Mouse (Mus musculus): ENCODE measurements around the gene Tmem14c. TPM values are rescaled to one million over a fixed set of nuclear protein-coding genes. Genes with fewer than 3 reads are reported as not detected.

The Tmem14c gene
- polyA plus RNA-seq, 1 experiment from 2014 or later = 322 TPM

DNA sequence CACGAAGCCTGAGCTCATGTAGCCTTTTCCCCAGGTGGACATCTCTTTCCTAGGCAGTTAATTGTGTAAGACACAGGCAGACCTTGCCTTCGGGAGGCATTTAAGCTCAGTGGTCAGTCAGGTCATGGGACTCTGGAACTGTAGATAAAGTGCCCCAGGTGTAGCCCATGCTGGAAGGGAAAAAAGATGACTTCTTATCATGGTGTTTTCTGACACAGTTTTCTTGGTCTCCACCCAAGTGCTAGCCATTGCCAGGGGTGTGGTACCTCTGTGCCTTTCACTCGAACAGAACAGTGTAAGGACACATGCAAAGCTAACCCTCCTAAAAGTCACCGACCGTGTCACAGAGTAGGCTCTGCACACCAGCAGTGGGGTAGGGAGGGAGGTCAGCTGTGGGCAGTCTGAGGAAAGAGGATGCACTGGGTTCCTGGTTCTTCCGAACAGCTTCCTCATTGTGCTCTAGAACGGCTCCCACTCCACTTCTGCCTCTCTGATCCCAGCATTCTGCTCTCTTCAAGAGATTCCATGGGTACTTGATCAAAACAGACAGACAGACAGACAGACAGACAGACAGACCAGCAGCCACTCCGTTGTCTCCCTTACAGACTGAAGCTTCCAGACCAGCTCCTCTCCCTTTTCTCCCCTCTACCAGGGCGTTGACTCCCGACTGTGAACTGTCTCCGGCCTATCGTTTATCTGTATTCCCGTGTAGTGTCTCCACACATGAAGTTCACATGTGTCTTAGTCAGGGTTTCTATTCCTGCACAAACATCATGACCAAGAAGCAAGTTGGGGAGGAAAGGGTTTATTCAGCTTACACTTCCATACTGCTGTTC is 2.9 kb downstream of the Tmem14c start:
- no peaks in the 10 kb centered on the region for H3K27me3 ChIP-seq (ENCODE audit: insufficient read depth, poor library complexity, severe bottlenecking)
- WGBS = 91% methylated on average over 13 of the region's 13 CpGs
- H3K27ac ChIP-seq = peak overlapping the region; percentile 73
- H3K4me3 ChIP-seq = no peak overlapping the region; the same call in 1 of the 2 replicates
- H3K9me3 ChIP-seq = no peaks in the 10 kb centered on the region
- peaks cover 36% of the 10 kb centered on the region for H3K4me1 ChIP-seq
- peaks cover 65% of the 10 kb centered on the region for H3K36me3 ChIP-seq
- DNase-seq (ENCODE audit: low spot score) = peak; percentile 89

DNA sequence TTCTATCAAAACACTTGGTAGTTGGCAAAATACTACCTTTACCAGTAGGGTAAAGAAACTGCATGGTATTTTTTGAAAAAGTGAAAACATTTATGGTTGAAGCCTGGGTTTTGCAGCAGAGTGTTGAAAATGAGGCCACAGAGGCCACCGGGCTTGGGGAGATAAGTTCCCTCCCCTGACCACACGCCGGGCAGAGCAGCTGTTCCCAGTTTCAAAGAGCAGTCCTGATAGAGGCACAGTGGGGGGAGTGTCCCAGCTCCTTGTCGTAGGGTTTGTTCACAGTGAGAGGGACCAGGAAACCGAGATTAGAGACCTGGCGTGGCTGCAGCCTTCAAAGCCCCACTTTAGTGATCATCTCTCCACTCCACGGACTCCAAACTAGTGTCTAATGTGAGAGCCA is 4.4 kb downstream of the Tmem14c start:
- H3K4me3 ChIP-seq = 0 out of 2 replicates have a peak overlapping the region, but pooled peaks have one; percentile 0

DNA sequence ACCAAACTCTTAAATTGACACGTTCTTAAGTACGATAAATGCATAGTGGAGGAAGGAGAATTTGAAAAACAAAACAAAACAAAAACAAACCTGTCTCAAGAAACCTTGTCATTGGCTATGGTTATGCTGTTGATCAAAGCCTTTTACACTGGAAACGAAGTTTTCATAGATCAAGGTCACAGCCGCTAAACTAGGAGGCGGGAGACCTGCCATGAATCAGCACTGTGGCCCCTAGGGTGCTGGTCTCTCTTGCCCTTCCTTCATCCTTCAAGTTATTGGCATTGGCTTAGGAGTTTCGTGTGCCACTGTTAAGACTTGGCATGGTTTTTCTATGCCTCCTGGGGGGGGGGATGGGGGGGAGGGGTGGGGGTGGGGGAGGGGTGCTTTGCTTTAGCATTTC is 5.5 kb downstream of the Tmem14c start:
- Histone ChIP-seq H3K9me3 (no peaks in the 10 kb centered on the region), H3K4me3 (no peak overlapping the region), H3K27ac (no peak overlapping the region), H3K27me3 (ENCODE audit: insufficient read depth, poor library complexity, severe bottlenecking) (no peaks in the 10 kb centered on the region), H3K36me3 (peaks cover 55% of the 10 kb centered on the region), H3K4me1 (peaks cover 30% of the 10 kb centered on the region)
- no peak for DNase-seq (ENCODE audit: low spot score)
- 84% methylated on average over 6 of the region's 6 CpGs for WGBS

More for the DNA sequence above, 4.4 kb downstream of the Tmem14c start:
- Histone ChIP-seq H3K27me3 (ENCODE audit: insufficient read depth, poor library complexity, severe bottlenecking) (no peaks in the 10 kb centered on the region), H3K27ac (peak overlapping the region; percentile 54; the same call in 1 of the 2 replicates), H3K36me3 (peaks cover 55% of the 10 kb centered on the region), H3K9me3 (no peaks in the 10 kb centered on the region), H3K4me1 (peaks cover 32% of the 10 kb centered on the region)
- WGBS = 14% methylated on average over 7 of the region's 7 CpGs
- peak; percentile 91 for DNase-seq (ENCODE audit: low spot score)

DNA sequence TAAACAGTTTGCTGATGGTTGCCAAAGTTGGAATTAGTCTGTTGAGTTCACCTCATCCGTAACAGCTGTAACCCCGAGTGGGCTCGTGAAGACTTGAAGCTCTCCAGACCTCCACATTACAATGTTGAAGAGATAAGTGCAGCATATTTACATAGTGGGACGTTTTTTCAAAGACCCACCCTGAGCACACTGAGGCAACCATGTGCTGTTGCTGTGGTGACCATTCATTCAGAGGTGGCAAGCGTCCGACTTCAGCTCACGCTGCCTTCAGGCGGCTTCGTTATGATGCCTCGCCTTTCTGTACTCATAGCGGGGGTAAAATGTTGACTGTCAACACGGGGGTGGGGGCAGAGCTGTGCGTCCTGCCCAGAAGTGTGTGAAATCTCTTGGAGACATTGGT is 6.0 kb downstream of the Tmem14c start:
- peaks cover 55% of the 10 kb centered on the region for H3K36me3 ChIP-seq
- 70% methylated on average over 13 of the region's 13 CpGs for WGBS
- no peak overlapping the region for H3K27ac ChIP-seq
- H3K9me3 ChIP-seq = no peaks in the 10 kb centered on the region
- H3K27me3 ChIP-seq (ENCODE audit: insufficient read depth, poor library complexity, severe bottlenecking) = no peaks in the 10 kb centered on the region
- H3K4me3 ChIP-seq = no peak overlapping the region
- no peak for DNase-seq (ENCODE audit: low spot score)
- peaks cover 26% of the 10 kb centered on the region for H3K4me1 ChIP-seq

DNA sequence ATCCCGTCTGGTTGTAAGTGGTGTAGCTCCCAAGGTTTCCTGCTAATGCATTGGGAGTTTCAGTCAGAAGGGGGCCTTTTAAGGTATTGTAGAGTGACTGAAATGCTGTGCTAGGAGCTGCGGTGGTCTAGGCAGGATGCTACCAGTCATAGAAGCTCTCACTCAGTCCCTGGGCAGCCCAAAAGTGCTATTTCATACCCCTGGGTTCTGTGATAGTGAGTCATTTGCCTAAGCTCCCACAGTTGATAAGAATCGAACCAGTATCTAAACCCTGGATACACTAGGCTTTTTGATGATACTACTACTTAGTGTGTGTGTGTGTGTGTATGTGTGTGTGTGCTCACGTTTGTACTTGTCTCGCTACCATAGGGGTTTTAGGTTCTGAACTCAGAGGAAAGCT is 14.0 kb downstream of the Tmem14c start:
- Histone ChIP-seq H3K4me3 (no peak overlapping the region), H3K36me3 (no peaks in the 10 kb centered on the region)
- DNase-seq (ENCODE audit: low spot score) = no peak

DNA sequence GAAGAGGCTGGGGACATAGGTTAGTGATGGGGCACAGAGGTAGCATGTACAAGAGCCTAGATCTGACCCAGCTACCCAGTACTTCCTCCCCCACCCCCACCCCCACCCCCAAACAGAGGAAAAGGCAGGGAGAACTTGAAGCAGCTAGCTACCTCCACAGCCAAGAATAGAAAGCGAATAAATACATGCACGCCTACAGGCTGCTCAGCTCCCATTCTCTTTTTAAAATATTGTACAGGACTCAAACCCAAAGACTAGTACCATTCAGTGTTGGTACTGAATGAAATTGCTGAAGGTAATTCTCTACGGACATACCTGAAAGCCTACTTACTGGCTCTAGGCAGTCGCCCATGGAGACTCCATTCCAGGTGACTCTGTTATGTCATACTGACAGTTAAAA is 26.4 kb downstream of the Tmem14c start:
- H3K36me3 ChIP-seq = no peaks in the 10 kb centered on the region
- H3K9me3 ChIP-seq = no peaks in the 10 kb centered on the region
- 85% methylated on average over 4 of the region's 4 CpGs for WGBS
- H3K27ac ChIP-seq = no peak overlapping the region
- no peak overlapping the region for H3K4me3 ChIP-seq
- no peaks in the 10 kb centered on the region for H3K4me1 ChIP-seq
- DNase-seq (ENCODE audit: low spot score) = no peak
- no peaks in the 10 kb centered on the region for H3K27me3 ChIP-seq (ENCODE audit: insufficient read depth, poor library complexity, severe bottlenecking)

More for the DNA sequence above, 14.0 kb downstream of the Tmem14c start:
- 0 out of 2 replicates have a peak, but pooled peaks cover 5% of the 10 kb centered on the region for H3K4me1 ChIP-seq
- WGBS = 62% methylated on average over 5 of the region's 5 CpGs
- H3K27me3 ChIP-seq (ENCODE audit: insufficient read depth, poor library complexity, severe bottlenecking) = no peaks in the 10 kb centered on the region
- H3K9me3 ChIP-seq = no peaks in the 10 kb centered on the region
- no peak overlapping the region for H3K27ac ChIP-seq

DNA sequence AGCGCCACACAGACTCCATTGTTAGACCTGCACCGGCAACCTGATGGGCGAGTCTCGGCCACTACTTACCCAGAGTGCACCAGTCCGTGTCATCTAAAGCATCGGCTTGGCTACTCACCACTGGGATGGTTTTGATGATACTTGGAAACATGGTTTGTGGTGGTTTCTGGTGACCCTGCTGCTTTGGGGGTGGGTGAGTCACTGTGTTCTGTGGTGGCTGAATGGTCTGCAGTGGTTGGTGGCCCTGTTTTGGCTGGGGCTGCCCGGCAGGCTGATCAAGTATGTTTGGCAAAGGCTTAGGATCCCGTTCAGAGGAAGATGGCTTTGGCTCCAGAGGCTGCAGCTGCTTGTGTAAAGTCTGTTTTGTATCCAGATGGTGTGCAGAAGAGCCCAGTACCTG is 29.8 kb downstream of the Tmem14c start:
- H3K9me3 ChIP-seq = no peaks in the 10 kb centered on the region
- no peak for DNase-seq (ENCODE audit: low spot score)
- H3K27ac ChIP-seq = no peak overlapping the region
- WGBS = 88% methylated on average over 8 of the region's 8 CpGs
- no peak overlapping the region for H3K4me3 ChIP-seq
- no peaks in the 10 kb centered on the region for H3K4me1 ChIP-seq
- no peaks in the 10 kb centered on the region for H3K36me3 ChIP-seq
- H3K27me3 ChIP-seq (ENCODE audit: insufficient read depth, poor library complexity, severe bottlenecking) = no peaks in the 10 kb centered on the region

DNA sequence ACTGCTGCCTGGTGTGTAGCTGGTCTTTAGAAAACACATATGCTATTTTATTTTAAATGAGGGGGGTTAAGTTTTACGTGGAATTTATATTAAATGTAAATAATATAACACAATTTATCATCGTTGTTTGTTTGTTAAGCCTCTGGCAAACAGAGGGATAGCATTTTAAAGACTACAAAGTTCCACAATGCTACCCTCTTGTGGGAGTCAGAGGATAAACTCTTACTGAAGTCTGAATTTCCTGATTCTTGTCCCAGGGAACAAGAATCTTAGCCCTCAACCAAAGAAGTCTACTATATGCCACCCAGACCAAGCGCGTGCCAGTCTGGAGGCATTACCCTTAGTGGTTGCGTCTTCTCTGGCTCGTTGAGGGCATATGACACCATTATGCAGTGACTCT is 31.2 kb downstream of the Tmem14c start:
- Histone ChIP-seq H3K4me3 (no peak overlapping the region), H3K4me1 (no peaks in the 10 kb centered on the region), H3K27me3 (ENCODE audit: insufficient read depth, poor library complexity, severe bottlenecking) (no peaks in the 10 kb centered on the region), H3K36me3 (no peaks in the 10 kb centered on the region), H3K27ac (no peak overlapping the region), H3K9me3 (no peaks in the 10 kb centered on the region)
- no peak for DNase-seq (ENCODE audit: low spot score)
- WGBS = 80% methylated on average over 6 of the region's 6 CpGs

DNA sequence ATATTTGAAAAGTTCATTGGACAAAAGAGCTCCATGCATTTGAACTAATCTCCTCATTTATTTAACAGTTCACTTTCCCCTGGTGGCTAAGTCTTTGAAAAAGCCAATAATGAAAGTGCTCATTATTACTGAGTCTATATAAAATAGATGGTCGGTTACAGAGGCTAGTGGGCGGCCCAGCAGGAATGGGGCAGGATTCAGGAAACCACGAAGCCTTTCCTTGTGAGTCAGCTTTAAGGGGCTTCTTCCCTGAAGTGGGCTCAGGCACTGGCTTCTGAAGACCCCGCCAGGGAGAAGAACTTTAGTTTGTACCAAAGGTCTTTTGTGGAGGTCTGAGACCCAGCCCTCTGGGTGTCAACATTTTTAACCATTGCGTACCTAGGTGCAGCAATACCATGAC is 35.9 kb downstream of the Tmem14c start:
- Histone ChIP-seq H3K4me1 (no peaks in the 10 kb centered on the region), H3K4me3 (no peak overlapping the region), H3K36me3 (no peaks in the 10 kb centered on the region), H3K27ac (no peak overlapping the region), H3K27me3 (ENCODE audit: insufficient read depth, poor library complexity, severe bottlenecking) (no peaks in the 10 kb centered on the region), H3K9me3 (no peaks in the 10 kb centered on the region)
- DNase-seq (ENCODE audit: low spot score) = no peak
- 76% methylated on average over 5 of the region's 5 CpGs for WGBS

DNA sequence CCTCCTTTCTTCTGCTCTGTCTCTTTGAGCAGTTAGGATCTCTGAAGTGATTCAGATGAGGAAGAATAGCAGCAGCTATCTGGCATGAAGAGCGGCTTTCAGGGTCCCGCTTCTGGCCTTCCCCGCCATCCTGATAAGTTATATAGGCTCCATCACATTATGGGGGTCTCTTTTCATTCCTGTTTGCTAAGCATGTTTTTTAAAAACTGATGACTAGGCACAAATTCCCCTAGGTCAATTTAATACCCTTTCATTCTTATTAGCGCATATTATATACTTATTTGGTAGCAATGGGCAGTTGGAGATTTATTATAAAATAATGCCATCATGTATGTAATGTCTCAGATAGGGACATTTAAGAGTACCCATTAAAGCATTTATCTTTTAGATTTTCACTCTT is 51.5 kb downstream of the Tmem14c start:
- no peak overlapping the region for H3K27ac ChIP-seq
- no peaks in the 10 kb centered on the region for H3K4me1 ChIP-seq
- no peaks in the 10 kb centered on the region for H3K27me3 ChIP-seq (ENCODE audit: insufficient read depth, poor library complexity, severe bottlenecking)
- WGBS = 88% methylated on average over 4 of the region's 4 CpGs
- no peaks in the 10 kb centered on the region for H3K36me3 ChIP-seq
- H3K4me3 ChIP-seq = no peak overlapping the region
- H3K9me3 ChIP-seq = no peaks in the 10 kb centered on the region
- DNase-seq (ENCODE audit: low spot score) = no peak

DNA sequence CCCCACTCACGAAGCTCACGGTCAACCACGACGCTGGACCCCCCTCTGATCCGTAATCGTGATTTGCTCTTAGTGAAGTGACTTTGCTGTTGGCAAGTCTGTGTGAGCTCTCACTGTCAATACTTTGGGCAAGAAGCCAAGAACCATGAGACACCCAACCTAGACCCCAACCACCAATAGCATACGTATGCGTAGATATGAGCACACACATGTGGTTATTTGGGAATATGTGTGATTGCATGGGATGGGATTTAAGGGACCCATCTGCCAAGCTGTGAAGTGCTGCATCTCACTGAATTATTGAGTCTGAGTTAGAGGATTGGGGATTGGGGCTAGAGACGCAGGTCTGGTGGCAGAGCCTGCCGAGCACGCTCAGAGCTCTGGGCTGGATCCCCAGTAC is 55.5 kb downstream of the Tmem14c start:
- no peaks in the 10 kb centered on the region for H3K4me1 ChIP-seq
- no peaks in the 10 kb centered on the region for H3K9me3 ChIP-seq
- no peak for DNase-seq (ENCODE audit: low spot score)
- H3K27ac ChIP-seq = no peak overlapping the region
- H3K4me3 ChIP-seq = no peak overlapping the region
- no peaks in the 10 kb centered on the region for H3K27me3 ChIP-seq (ENCODE audit: insufficient read depth, poor library complexity, severe bottlenecking)
- WGBS = 88% methylated on average over 11 of the region's 11 CpGs
- H3K36me3 ChIP-seq = no peaks in the 10 kb centered on the region
